Mouse (Mus musculus): ENCODE measurements at regions not wholly inside any gene's neighbourhood (a gene's known extent, or its start where the extent isn't known, plus 50 kb on each side); places are given as distances from the start of the nearest gene placed in this dataset.

DNA sequence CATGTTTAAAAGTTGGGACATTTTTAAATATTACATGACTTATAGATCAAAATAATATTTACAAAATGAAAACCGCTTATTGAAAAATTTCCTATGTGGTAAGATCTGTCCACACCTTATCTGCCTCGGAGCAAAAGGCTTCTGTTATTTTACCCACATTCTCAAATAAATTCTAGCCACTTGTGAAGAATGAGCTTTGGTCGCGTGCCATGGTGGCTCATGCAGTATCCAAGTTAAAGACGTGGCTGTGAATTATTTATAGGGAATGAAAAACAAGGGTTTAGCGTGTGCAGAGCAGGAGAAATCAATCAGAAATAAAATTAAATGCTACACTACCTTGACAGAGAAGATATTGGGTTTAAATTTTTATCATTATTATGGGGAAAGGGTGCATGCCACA is 430.7 kb upstream of the Cited2 start:
- TF ChIP-seq POU5F1 (IDR thresholded peaks at IDR 0.05; ENCODE audit: borderline replicate concordance, low read length) (no peak), CTCF (conservative IDR thresholded peaks at IDR 0.05; ENCODE audit: low read length) (no peak), NANOG (IDR thresholded peaks at IDR 0.05; ENCODE audit: borderline replicate concordance, low read length) (no peak)
